Mouse (Mus musculus): ENCODE measurements at regions not wholly inside any gene's neighbourhood (a gene's known extent, or its start where the extent isn't known, plus 50 kb on each side); places are given as distances from the start of the nearest gene placed in this dataset.

DNA sequence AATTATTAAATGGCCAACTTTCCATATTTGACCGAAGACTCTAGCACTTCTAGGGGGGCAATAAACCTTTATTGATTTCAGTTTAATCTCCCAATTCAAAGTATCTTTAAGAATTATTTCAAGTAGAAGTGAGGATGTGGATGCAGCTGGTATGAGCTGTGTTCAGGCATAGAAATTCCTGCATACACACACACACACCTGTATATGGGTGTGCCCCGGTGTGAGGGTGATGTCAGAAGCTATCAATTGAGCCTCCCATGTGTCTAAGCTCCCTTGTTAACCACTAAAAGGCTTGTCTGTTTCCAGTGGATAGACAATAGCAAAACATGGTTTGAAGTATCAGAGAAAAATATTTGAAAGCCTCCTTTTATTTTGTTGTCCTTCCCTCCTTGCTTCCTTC lies 114.3 kb downstream of the Foxa2 start:
- no peak overlapping the region for H3K4me2 ChIP-seq (ENCODE audit: low read depth, low read length)
- H3K27me3 ChIP-seq (ENCODE audit: control insufficient read depth, insufficient read depth, low read length), result no peaks in the 10 kb centered on the region
- no peak for ATAC-seq (ENCODE audit: insufficient read depth, low FRiP score)
- WGBS, result 60% methylated on average over 2 of the region's 2 CpGs
- H3K4me1 ChIP-seq (ENCODE audit: control insufficient read depth, insufficient read depth, low read length), result no peaks in the 10 kb centered on the region
- H3K4me3 ChIP-seq (replicated peaks; ENCODE audit: low read length), result no peak overlapping the region
- H3K9me3 ChIP-seq (replicated peaks; ENCODE audit: control insufficient read depth, low read length), result no peaks in the 10 kb centered on the region
- no peak overlapping the region for H3K27ac ChIP-seq (ENCODE audit: low read length)
- H3K36me3 ChIP-seq (ENCODE audit: control insufficient read depth, insufficient read depth, low read length), result no peaks in the 10 kb centered on the region
- H3K9ac ChIP-seq (ENCODE audit: low read length), result no peak overlapping the region

DNA sequence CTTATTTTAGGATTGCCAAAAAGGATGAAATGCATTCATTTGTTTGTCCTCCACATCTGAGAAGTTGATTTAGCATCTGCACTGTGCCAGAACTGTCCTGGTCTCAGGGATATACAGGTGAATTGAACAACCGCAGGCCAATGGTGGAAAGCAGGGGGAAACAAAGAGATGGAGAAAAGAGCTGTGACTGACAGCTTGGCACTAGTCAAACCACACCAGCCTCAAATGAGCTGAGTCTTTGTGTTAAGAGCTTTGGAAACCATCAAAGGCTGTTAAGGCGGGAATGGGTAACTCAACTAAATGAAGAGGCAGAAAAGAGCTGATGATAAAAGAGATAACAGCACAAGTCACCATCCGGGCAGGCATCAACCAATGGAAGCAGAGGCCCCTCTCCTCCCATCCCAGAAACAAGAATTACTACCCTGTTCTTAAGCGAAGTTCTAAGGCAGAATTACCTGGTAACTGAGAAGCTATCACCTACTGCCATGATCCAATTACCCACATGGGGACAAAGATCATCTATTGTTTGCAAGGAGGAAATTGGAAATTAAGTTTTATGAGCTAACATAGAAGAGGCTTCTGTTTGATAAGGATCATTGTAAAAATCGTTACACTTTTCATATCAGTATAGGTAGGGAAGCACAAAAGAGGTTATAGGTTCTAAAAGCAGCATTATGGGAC lies 117.6 kb downstream of the Foxa2 start:
- 67% methylated on average over 5 of the region's 5 CpGs for WGBS

DNA sequence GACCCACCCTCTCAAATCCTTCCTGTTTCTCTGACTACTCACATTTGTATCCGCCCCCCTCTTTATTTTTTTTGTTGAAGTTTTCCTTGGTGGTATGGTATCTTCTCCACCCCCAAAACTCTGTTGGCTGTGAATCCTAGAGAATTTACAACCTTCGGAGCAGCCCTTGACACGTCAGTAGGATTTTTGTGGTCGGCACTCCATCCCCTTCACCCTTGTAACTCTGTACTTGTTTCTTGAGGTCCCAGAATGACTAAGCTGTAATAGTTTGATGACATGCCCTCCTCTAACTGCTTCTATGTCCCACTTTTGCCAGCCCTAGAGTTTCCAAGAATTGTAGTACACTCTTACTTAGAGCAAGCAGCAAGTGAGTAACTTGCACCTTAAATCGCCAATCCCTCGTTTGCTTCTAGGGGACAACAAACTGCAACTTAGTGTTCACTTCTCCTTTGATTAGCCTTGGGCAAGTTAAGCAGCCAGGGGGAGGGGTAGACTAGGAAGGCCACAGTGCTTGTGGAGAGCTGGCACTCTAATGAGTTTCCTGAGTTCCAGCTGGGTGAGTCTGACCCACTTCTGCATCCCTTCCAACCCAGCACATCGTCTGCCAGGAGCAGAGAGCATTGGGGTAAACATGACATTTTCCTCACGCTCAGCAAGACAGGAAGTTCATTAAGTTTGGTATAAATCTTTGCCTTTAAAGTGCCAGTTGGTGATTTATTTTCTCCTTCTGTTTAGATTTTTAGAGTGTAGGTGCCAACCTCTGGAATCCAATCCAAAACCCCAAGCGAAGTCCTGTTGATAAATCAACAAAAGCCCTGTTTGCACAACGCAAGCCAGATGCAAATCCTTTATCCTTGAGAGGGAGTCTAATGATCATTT lies 118.7 kb downstream of the Foxa2 start:
- Histone ChIP-seq H3K36me3 (ENCODE audit: control insufficient read depth, insufficient read depth, low read length) (no peaks in the 10 kb centered on the region), H3K4me3 (replicated peaks; ENCODE audit: low read length) (no peak overlapping the region), H3K4me1 (ENCODE audit: control insufficient read depth, insufficient read depth, low read length) (no peaks in the 10 kb centered on the region), H3K27me3 (ENCODE audit: control insufficient read depth, insufficient read depth, low read length) (no peaks in the 10 kb centered on the region), H3K9me3 (replicated peaks; ENCODE audit: control insufficient read depth, low read length) (no peaks in the 10 kb centered on the region), H3K27ac (ENCODE audit: low read length) (no peak overlapping the region), H3K9ac (ENCODE audit: low read length) (no peak overlapping the region), H3K4me2 (ENCODE audit: low read depth, low read length) (no peak overlapping the region)
- no peak for ATAC-seq (ENCODE audit: insufficient read depth, low FRiP score)
- WGBS, result 44% methylated on average over 10 of the region's 10 CpGs

More for the DNA sequence above, 117.6 kb downstream of the Foxa2 start:
- Histone ChIP-seq H3K36me3 (ENCODE audit: control insufficient read depth, insufficient read depth, low read length) (no peaks in the 10 kb centered on the region), H3K27me3 (ENCODE audit: control insufficient read depth, insufficient read depth, low read length) (no peaks in the 10 kb centered on the region), H3K4me2 (ENCODE audit: low read depth, low read length) (no peak overlapping the region), H3K9me3 (replicated peaks; ENCODE audit: control insufficient read depth, low read length) (no peaks in the 10 kb centered on the region), H3K9ac (ENCODE audit: low read length) (no peak overlapping the region), H3K4me3 (replicated peaks; ENCODE audit: low read length) (no peak overlapping the region), H3K4me1 (ENCODE audit: control insufficient read depth, insufficient read depth, low read length) (no peaks in the 10 kb centered on the region), H3K27ac (ENCODE audit: low read length) (no peak overlapping the region)
- no peak for ATAC-seq (ENCODE audit: insufficient read depth, low FRiP score)

DNA sequence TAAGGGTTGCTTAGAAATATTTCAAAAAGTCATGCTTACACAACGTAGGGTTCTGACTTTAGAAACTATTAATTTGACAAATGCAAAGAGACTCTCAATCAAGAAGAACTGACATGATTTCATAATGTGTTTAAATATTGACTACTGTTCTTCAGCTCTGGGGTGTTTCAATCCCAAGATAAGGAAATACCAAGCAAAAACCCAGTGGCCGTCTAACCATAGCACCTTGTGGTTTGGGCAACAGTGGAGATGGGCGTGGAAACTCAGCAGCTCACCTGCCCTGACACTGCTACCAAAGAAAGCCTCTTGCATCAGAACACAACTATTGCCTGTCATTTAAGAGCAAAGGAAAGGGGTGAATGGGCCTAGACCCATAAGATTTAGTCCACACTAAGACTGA lies 119.9 kb downstream of the Foxa2 start:
- Histone ChIP-seq H3K36me3 (ENCODE audit: control insufficient read depth, insufficient read depth, low read length) (no peaks in the 10 kb centered on the region), H3K4me2 (ENCODE audit: low read depth, low read length) (no peak overlapping the region), H3K27me3 (ENCODE audit: control insufficient read depth, insufficient read depth, low read length) (no peaks in the 10 kb centered on the region), H3K9ac (ENCODE audit: low read length) (no peak overlapping the region), H3K4me3 (replicated peaks; ENCODE audit: low read length) (no peak overlapping the region), H3K4me1 (ENCODE audit: control insufficient read depth, insufficient read depth, low read length) (no peaks in the 10 kb centered on the region), H3K27ac (ENCODE audit: low read length) (no peak overlapping the region), H3K9me3 (replicated peaks; ENCODE audit: control insufficient read depth, low read length) (no peaks in the 10 kb centered on the region)
- ATAC-seq (ENCODE audit: insufficient read depth, low FRiP score), result no peak
- WGBS, result 62% methylated on average over 3 of the region's 3 CpGs

DNA sequence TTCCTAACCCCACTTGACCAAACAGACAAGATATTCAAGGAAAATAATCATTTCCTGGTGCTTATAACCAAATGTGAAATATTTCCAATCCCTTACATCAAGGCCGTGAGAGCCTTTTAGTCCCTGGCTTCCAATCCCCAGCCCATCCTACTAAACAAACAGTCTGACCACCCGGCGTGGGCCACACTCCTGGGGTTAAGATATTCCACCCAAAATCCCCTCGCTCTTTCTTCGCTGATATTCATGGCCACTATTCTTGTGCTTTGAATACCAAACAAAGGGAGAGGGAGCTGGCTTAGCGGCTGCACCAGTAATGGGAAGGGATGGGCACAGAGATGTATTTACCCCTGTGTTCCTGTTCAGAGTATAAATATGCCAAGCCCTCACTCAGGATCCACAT lies 139.4 kb downstream of the Foxa2 start:
- H3K4me1 ChIP-seq (ENCODE audit: control insufficient read depth, insufficient read depth, low read length), result no peaks in the 10 kb centered on the region
- H3K27ac ChIP-seq (ENCODE audit: low read length), result no peak overlapping the region
- H3K4me3 ChIP-seq (replicated peaks; ENCODE audit: low read length), result no peak overlapping the region
- no peak for ATAC-seq (ENCODE audit: insufficient read depth, low FRiP score)
- H3K9ac ChIP-seq (ENCODE audit: low read length), result no peak overlapping the region
- no peaks in the 10 kb centered on the region for H3K36me3 ChIP-seq (ENCODE audit: control insufficient read depth, insufficient read depth, low read length)
- no peak overlapping the region for H3K4me2 ChIP-seq (ENCODE audit: low read depth, low read length)
- WGBS, result 64% methylated on average over 6 of the region's 6 CpGs
- H3K9me3 ChIP-seq (replicated peaks; ENCODE audit: control insufficient read depth, low read length), result no peaks in the 10 kb centered on the region
- no peaks in the 10 kb centered on the region for H3K27me3 ChIP-seq (ENCODE audit: control insufficient read depth, insufficient read depth, low read length)

DNA sequence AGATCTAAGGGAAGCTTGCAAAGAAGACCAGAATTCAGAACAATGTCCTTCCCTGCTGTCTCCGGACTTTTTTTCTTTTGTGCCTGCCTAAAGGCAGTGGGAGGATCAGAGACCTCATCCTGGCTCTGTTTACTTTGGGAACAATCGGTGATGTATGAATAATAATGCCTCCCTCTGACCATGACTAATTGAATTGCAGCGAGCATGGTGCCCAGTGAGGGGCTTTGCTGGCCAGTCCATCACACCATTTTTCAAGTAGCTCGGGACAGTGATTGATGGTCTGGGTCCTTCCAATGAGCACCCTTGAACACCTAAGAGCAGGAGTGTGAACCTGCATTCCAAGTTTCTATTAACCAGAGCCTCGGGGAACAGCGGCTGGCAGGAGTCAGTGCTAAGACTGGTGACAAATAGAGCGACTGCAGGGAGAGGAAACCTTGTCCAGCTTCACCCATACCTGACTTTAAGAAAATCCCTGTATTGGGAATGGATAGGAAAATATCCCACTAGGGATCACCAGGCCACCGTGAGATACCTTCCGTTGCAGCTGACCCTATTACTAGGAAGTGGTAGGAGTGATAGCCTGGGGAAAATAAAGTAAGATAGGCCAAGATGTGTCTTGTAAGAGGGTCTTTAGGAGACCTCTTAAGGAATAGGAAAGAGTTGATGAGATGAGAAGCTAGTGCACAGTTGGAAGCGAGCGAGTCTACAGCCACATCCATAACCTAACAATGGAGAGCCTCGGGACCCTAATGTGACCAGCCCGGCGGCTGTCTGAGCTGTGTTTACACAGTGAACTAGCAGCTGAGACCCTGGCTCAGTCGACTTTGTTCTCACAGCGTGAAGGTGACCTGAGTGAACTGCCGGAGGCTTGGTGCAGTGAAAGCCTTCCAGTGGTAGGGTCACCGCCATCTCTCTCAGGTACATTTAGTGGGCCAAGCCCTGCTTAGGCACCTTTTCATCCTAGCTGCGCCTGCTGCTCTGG lies 140.7 kb downstream of the Foxa2 start:
- H3K4me1 ChIP-seq (ENCODE audit: control insufficient read depth, insufficient read depth, low read length), result no peaks in the 10 kb centered on the region
- no peak overlapping the region for H3K4me2 ChIP-seq (ENCODE audit: low read depth, low read length)
- no peaks in the 10 kb centered on the region for H3K9me3 ChIP-seq (replicated peaks; ENCODE audit: control insufficient read depth, low read length)
- no peaks in the 10 kb centered on the region for H3K27me3 ChIP-seq (ENCODE audit: control insufficient read depth, insufficient read depth, low read length)
- WGBS, result 27% methylated on average over 19 of the region's 19 CpGs
- no peak overlapping the region for H3K4me3 ChIP-seq (replicated peaks; ENCODE audit: low read length)
- H3K36me3 ChIP-seq (ENCODE audit: control insufficient read depth, insufficient read depth, low read length), result no peaks in the 10 kb centered on the region
- no peak for ATAC-seq (ENCODE audit: insufficient read depth, low FRiP score)
- no peak overlapping the region for H3K27ac ChIP-seq (ENCODE audit: low read length)
- H3K9ac ChIP-seq (ENCODE audit: low read length), result no peak overlapping the region

DNA sequence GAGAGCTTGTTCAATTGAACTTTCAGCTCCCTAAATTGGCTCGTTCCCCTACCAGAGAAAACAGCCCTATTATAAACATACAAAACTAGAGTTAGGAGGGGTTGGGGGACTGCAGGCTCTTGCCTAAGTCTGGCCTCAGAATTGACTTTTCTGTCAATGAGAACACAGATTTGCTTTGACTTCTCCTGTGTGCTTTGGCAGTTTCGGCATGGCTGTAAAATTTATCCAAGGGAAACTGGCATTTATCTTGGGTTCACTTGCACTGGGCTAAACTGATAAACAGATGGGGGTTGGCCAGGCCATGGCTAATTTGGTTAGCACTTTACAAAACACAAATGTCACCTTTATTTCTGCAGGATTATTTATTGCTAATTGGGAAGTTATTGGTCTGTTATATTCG lies 141.7 kb downstream of the Foxa2 start:
- H3K4me1 ChIP-seq (ENCODE audit: control insufficient read depth, insufficient read depth, low read length), result no peaks in the 10 kb centered on the region
- no peak overlapping the region for H3K27ac ChIP-seq (ENCODE audit: low read length)
- H3K27me3 ChIP-seq (ENCODE audit: control insufficient read depth, insufficient read depth, low read length), result no peaks in the 10 kb centered on the region
- no peak overlapping the region for H3K9ac ChIP-seq (ENCODE audit: low read length)
- H3K4me2 ChIP-seq (ENCODE audit: low read depth, low read length), result no peak overlapping the region
- no peak overlapping the region for H3K4me3 ChIP-seq (replicated peaks; ENCODE audit: low read length)
- H3K36me3 ChIP-seq (ENCODE audit: control insufficient read depth, insufficient read depth, low read length), result no peaks in the 10 kb centered on the region
- H3K9me3 ChIP-seq (replicated peaks; ENCODE audit: control insufficient read depth, low read length), result no peaks in the 10 kb centered on the region
- 40% methylated on average over 3 of the region's 3 CpGs for whole genome bisulfite sequencing
- no peak for ATAC-seq (ENCODE audit: insufficient read depth, low FRiP score)

DNA sequence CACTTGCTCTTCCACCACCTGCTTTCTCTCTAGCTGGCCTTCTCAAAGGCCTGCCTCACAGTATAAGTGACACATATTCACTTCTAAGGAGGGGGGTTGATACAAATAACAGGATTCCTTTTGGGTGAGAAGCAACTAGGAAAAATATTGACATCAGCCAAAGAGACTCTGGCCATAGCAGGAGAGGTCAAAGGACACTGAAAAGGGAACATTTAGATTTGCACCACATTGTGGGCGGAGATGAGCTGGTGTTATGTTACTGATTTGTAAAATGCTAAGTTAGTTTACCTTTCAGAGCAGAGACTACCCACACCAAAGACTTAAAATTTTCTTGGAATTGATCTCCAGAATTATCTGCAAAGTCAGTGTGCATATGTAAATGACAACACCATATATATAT lies 147.5 kb downstream of the Foxa2 start:
- ATAC-seq (ENCODE audit: insufficient read depth, low FRiP score), result no peak
- Histone ChIP-seq H3K36me3 (ENCODE audit: control insufficient read depth, insufficient read depth, low read length) (no peaks in the 10 kb centered on the region), H3K27ac (ENCODE audit: low read length) (no peak overlapping the region), H3K9me3 (replicated peaks; ENCODE audit: control insufficient read depth, low read length) (no peaks in the 10 kb centered on the region), H3K4me1 (ENCODE audit: control insufficient read depth, insufficient read depth, low read length) (no peaks in the 10 kb centered on the region), H3K4me3 (replicated peaks; ENCODE audit: low read length) (no peak overlapping the region), H3K9ac (ENCODE audit: low read length) (no peak overlapping the region), H3K27me3 (ENCODE audit: control insufficient read depth, insufficient read depth, low read length) (no peaks in the 10 kb centered on the region), H3K4me2 (ENCODE audit: low read depth, low read length) (no peak overlapping the region)
- 87% methylated on average over 1 of the region's 1 CpGs for WGBS

All from stomach, embryonic 16.5 days (tissue).